Mouse (Mus musculus): ENCODE measurements at regions not wholly inside any gene's neighbourhood (a gene's known extent, or its start where the extent isn't known, plus 50 kb on each side); places are given as distances from the start of the nearest gene placed in this dataset.
"Not testable (repeated sequence)": the region's sequence is repeated elsewhere in the genome, so short reads cannot be mapped to it uniquely, and the experiment has no call there.

- DNase-seq (ENCODE audit: low spot score in 2 of 2) = no peak
Measured at GRCm38 (mm10) chr3:9133991-9134390, 475.9 kb downstream of the Zfp704 start.

- no peak for DNase-seq (ENCODE audit: low spot score in 2 of 2)
Measured at GRCm38 (mm10) chr3:9132104-9132751, 477.7 kb downstream of the Zfp704 start.

- no peak for DNase-seq (ENCODE audit: low spot score in 2 of 2)
Measured at GRCm38 (mm10) chr3:9131366-9131765, 478.5 kb downstream of the Zfp704 start.

GRCm38 (mm10) chr3:9128407-9128806 lies 481.5 kb downstream of the Zfp704 start:
- peak; percentile 47 to 49 for DNase-seq (ENCODE audit: low spot score in 2 of 2)

GRCm38 (mm10) chr3:9123079-9123478 lies 486.8 kb downstream of the Zfp704 start:
- peak; percentile 7 to 15 for DNase-seq (ENCODE audit: low spot score in 2 of 2)

GRCm38 (mm10) chr3:9117913-9118312 lies 492.0 kb downstream of the Zfp704 start:
- no peak for DNase-seq (ENCODE audit: low spot score in 2 of 2)

- no peak for DNase-seq (ENCODE audit: low spot score in 2 of 2)
Measured at GRCm38 (mm10) chr3:9113410-9113809, 496.5 kb downstream of the Zfp704 start.

GRCm38 (mm10) chr3:9110741-9111140 lies 499.1 kb downstream of the Zfp704 start:
- no peak for DNase-seq (ENCODE audit: low spot score in 2 of 2)

GRCm38 (mm10) chr3:9109991-9110390 lies 499.9 kb downstream of the Zfp704 start:
- DNase-seq (ENCODE audit: low spot score in 2 of 2) = no peak

- no peak for DNase-seq (ENCODE audit: low spot score in 2 of 2)
Measured at GRCm38 (mm10) chr3:9109485-9109884, 500.4 kb downstream of the Zfp704 start.

GRCm38 (mm10) chr3:9107766-9108410 lies 502.0 kb downstream of the Zfp704 start:
- DNase-seq (ENCODE audit: low spot score in 2 of 2) = no peak

GRCm38 (mm10) chr3:9105191-9105926 lies 504.5 kb downstream of the Zfp704 start:
- no peak for DNase-seq (ENCODE audit: low spot score in 2 of 2)

- no peak for DNase-seq (ENCODE audit: low spot score in 2 of 2)
Measured at GRCm38 (mm10) chr3:9103456-9103855, 506.4 kb downstream of the Zfp704 start.

- DNase-seq (ENCODE audit: low spot score in 2 of 2) = no peak
Measured at GRCm38 (mm10) chr3:9101240-9101639, 508.6 kb downstream of the Zfp704 start.

GRCm38 (mm10) chr3:9100761-9101160 lies 509.1 kb downstream of the Zfp704 start:
- DNase-seq (ENCODE audit: low spot score in 2 of 2) = no peak

GRCm38 (mm10) chr3:9098441-9098840 lies 511.4 kb downstream of the Zfp704 start:
- no peak for DNase-seq (ENCODE audit: low spot score in 2 of 2)

- DNase-seq (ENCODE audit: low spot score in 2 of 2) = no peak
Measured at GRCm38 (mm10) chr3:9084134-9084533, 525.8 kb downstream of the Zfp704 start.

GRCm38 (mm10) chr3:9082061-9082460 lies 527.8 kb downstream of the Zfp704 start:
- no peak for DNase-seq (ENCODE audit: low spot score in 2 of 2)

GRCm38 (mm10) chr3:9078201-9078600 lies 531.7 kb downstream of the Zfp704 start:
- no peak for DNase-seq (ENCODE audit: low spot score in 2 of 2)

- peak; percentile 71 to 75 for DNase-seq (ENCODE audit: low spot score in 2 of 2)
Measured at GRCm38 (mm10) chr3:9076696-9077095, 533.2 kb downstream of the Zfp704 start.

GRCm38 (mm10) chr3:9072471-9072870 lies 537.4 kb downstream of the Zfp704 start:
- not testable (repeated sequence) for DNase-seq (ENCODE audit: low spot score in 2 of 2)

- peak; percentile 84 to 93 for DNase-seq (ENCODE audit: low spot score in 2 of 2)
Measured at GRCm38 (mm10) chr3:9067048-9067447, 542.8 kb downstream of the Zfp704 start.

- DNase-seq (ENCODE audit: low spot score in 2 of 2) = no peak
Measured at GRCm38 (mm10) chr3:9066374-9066773, 543.5 kb downstream of the Zfp704 start.

All from right cerebral cortex, adult 2 months (tissue).